In genomic region chr15:27771581-27771980, GRCm38 (mm10) we compare ENCODE assay signal across 9 mouse cellular contexts.
A peak's percentile ranks its signal among the peaks of the same experiment; 100 is the strongest.
DNase-seq lines count a peak whose midpoint lies in the region; TF ChIP-seq lines count a peak whose summit lies in the region.
"Had no signal": no experiment of that assay in that cellular context is flagged by ENCODE, and none has a peak within 500 bp of the region (broad histone marks: within the 10 kb centered on the region; RNA-seq: fewer than 3 reads in every experiment).

No protein-coding gene starts in this region.

- no peak overlapping the region for H3K4me3 ChIP-seq in layer of hippocampus, adult 2 months
- H3K4me3 ChIP-seq: liver, embryonic 15.5 days; stomach, embryonic 15.5 days had no signal

- H3K27ac ChIP-seq in layer of hippocampus, adult 2 months: peak overlapping the region; percentile 84
- H3K27ac ChIP-seq: liver, embryonic 15.5 days; stomach, embryonic 15.5 days had no signal

- DNase-seq in layer of hippocampus, adult 2 months (ENCODE audit: low spot score in 2 of 2): no peak
- no peak for DNase-seq in layer of hippocampus, postnatal 36 days
- peak; percentile 50 for DNase-seq in adrenal gland, postnatal 25 days
- peak; percentile 40 for DNase-seq in gastrocnemius, postnatal 14 days
- peak; percentile 66 for DNase-seq in lung, postnatal 36 days
- DNase-seq in cerebellum, adult 9-10 months: no peak
- DNase-seq in thymus, postnatal 4 days: no peak

- intact Hi-C loops in gastrocnemius, postnatal 14 days (cut with DNase I; ENCODE audit: low total_unique reads): no loop called here

- no peak for TF ChIP-seq CTCF in layer of hippocampus, adult 2 months (conservative IDR thresholded peaks at IDR 0.05)

Comparison
In these comparisons a context has a peak if more than half of its experiments do, and no peak if none do; other contexts are left out.
1. DNase-seq: peak in adrenal gland, postnatal 25 days (single experiment), gastrocnemius, postnatal 14 days (single experiment) and lung, postnatal 36 days (single experiment); none in layer of hippocampus, adult 2 months (0 of 2), layer of hippocampus, postnatal 36 days (0 of 2), cerebellum, adult 9-10 months (single experiment) and thymus, postnatal 4 days (single experiment).